Mouse (Mus musculus): ENCODE data around the gene Nkx1-2.

DNA sequence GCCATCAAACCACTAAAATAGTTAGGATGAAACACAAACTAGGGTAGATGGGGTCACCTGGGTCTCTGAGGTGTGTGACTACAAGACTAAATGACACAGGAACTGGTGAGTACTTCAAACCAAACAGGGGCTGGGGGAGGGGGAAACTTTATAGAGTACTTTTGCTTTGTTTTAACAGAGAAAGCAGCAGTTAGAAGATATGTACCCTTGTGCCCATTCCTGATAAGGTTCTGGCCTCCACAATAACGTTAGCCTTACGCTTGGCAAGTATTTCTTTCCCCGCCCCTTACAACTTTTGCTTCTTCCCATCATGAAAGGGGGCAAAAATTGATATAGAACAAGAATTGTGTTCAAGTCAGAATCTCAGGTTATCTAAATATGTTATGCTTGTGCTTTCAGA lies 3.6 kb downstream of the Nkx1-2 start:
- TF ChIP-seq CTCF (IDR thresholded peaks at IDR 0.05; ENCODE audit: borderline replicate concordance, insufficient read depth, low read depth, low read length) (no peak), POLR2A (IDR thresholded peaks at IDR 0.05; ENCODE audit: borderline replicate concordance, insufficient read depth, low read length) (no peak)
